ENCODE assay signal across 31 mouse cellular contexts in the genomic region with DNA sequence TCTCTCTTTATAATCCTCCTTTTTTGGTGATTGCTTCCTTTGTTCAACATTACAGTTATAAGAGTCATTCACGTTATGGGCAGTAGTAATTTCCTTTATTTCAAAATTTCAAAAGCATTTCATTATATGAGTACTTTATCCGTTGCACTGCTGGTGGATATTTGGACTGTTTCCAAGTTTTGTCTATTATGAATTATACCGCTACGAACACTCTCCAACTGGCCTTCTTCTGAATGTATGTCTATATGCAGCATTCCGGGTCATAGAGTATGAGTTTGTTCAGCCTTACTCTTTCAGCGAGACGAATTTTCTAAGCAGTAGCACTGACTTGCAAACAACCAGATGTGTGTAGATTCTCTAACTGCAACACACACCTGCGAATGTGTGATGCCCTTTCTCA.
"Had no signal": no experiment of that assay in that cellular context is flagged by ENCODE, and none has a peak within 500 bp of the region (broad histone marks: within the 10 kb centered on the region; RNA-seq: fewer than 3 reads in every experiment).

No protein-coding gene starts in this region.

- H3K27ac ChIP-seq: left cerebral cortex, adult 2 months; limb, embryonic 10.5 days; limb, embryonic 12.5 days; limb, embryonic 13.5 days; limb, embryonic 15.5 days; liver, embryonic 12.5 days; liver, embryonic 13.5 days; liver, embryonic 14.5 days; liver, embryonic 15.5 days; lung, embryonic 15.5 days; macrophage; midbrain, embryonic 10.5 days; midbrain, embryonic 12.5 days; midbrain, embryonic 13.5 days; midbrain, embryonic 15.5 days had no signal

- H3K4me3 ChIP-seq: left cerebral cortex, adult 2 months; limb, embryonic 10.5 days; limb, embryonic 12.5 days; limb, embryonic 13.5 days; limb, embryonic 15.5 days; liver, embryonic 12.5 days; liver, embryonic 13.5 days; liver, embryonic 15.5 days; lung, embryonic 15.5 days; megakaryocyte, embryonic 14.5 days; midbrain, embryonic 10.5 days; midbrain, embryonic 12.5 days; midbrain, embryonic 13.5 days; midbrain, embryonic 15.5 days; myocyte had no signal

- H3K36me3 ChIP-seq: limb, embryonic 10.5 days; limb, embryonic 12.5 days; limb, embryonic 13.5 days; limb, embryonic 15.5 days; liver, embryonic 12.5 days; liver, embryonic 13.5 days; liver, embryonic 15.5 days; lung, embryonic 15.5 days; midbrain, embryonic 10.5 days; midbrain, embryonic 12.5 days; midbrain, embryonic 13.5 days; midbrain, embryonic 15.5 days had no signal

- DNase-seq: layer of hippocampus, postnatal 36 days; left cerebral cortex, postnatal 4 days; liver; liver, embryonic 13.5 days; liver, postnatal 0 days; lung, adult 18-20 months; lung, postnatal 10 days; lung, postnatal 14 days; lung, postnatal 36 days; lung, postnatal 4 days; midbrain, embryonic 14.5 days had no signal

- H3K4me2 ChIP-seq: limb, embryonic 12.5 days; limb, embryonic 13.5 days; limb, embryonic 15.5 days; liver, embryonic 11.5 days; liver, embryonic 12.5 days; liver, embryonic 13.5 days; liver, embryonic 15.5 days; lung, embryonic 15.5 days; midbrain, embryonic 11.5 days; midbrain, embryonic 12.5 days; midbrain, embryonic 13.5 days; midbrain, embryonic 15.5 days had no signal

- H3K9me3 ChIP-seq: limb, embryonic 10.5 days; limb, embryonic 12.5 days; limb, embryonic 13.5 days; limb, embryonic 15.5 days; liver, embryonic 12.5 days; liver, embryonic 13.5 days; liver, embryonic 15.5 days; lung, embryonic 15.5 days; megakaryocyte, embryonic 14.5 days; midbrain, embryonic 10.5 days; midbrain, embryonic 12.5 days; midbrain, embryonic 13.5 days; midbrain, embryonic 15.5 days had no signal

- ATAC-seq: liver, embryonic 12.5 days; liver, postnatal 0 days; lung, postnatal 0 days; midbrain, embryonic 13.5 days; midbrain, embryonic 15.5 days; midbrain, embryonic 16.5 days had no signal

- H3K27me3 ChIP-seq: limb, embryonic 12.5 days; limb, embryonic 13.5 days; limb, embryonic 15.5 days; liver, embryonic 12.5 days; liver, embryonic 13.5 days; liver, embryonic 15.5 days; lung, embryonic 15.5 days; midbrain, embryonic 12.5 days; midbrain, embryonic 13.5 days; midbrain, embryonic 15.5 days had no signal

- H3K4me1 ChIP-seq: limb, embryonic 10.5 days; limb, embryonic 12.5 days; limb, embryonic 13.5 days; limb, embryonic 15.5 days; liver, embryonic 12.5 days; liver, embryonic 13.5 days; liver, embryonic 15.5 days; megakaryocyte, embryonic 14.5 days; midbrain, embryonic 10.5 days; midbrain, embryonic 12.5 days; midbrain, embryonic 13.5 days; midbrain, embryonic 15.5 days had no signal

- H3K9ac ChIP-seq: limb, embryonic 12.5 days; limb, embryonic 13.5 days; limb, embryonic 15.5 days; liver, embryonic 12.5 days; liver, embryonic 13.5 days; liver, embryonic 14.5 days; liver, embryonic 15.5 days; liver, postnatal 0 days; lung, embryonic 15.5 days; midbrain, embryonic 12.5 days; midbrain, embryonic 13.5 days; midbrain, embryonic 15.5 days had no signal
